Mouse (Mus musculus): ENCODE measurements around the gene H2-M11.

The H2-M11 gene

GRCm38 (mm10) chr17:36546775-36547174, at the start of gene H2-M11:
TSS of gene H2-M11 (plus strand) at chr17:36547075.
- no peak for DNase-seq (ENCODE audit: low spot score in 2 of 2)

GRCm38 (mm10) chr17:36500435-36500834, 46.4 kb upstream of the H2-M11 start:
- DNase-seq (ENCODE audit: low spot score in 2 of 2) = no peak

- no peak for DNase-seq (ENCODE audit: low spot score in 2 of 2)
Observed at GRCm38 (mm10) chr17:36503910-36504309, 43.0 kb upstream of the H2-M11 start.
